Mouse (Mus musculus) forebrain, embryonic 12.5 days (tissue): ENCODE measurements at regions not wholly inside any gene's neighbourhood (a gene's known extent, or its start where the extent isn't known, plus 50 kb on each side); places are given as distances from the start of the nearest gene placed in this dataset.

Experiments used
- ATAC-seq: fragments of 200-750 bp; cut with Nextera tagmentation; 2 replicates; pipeline ENCODE4 v1.8.0; 2017; ENCODE audit warnings: moderate TSS enrichment; ENCODE audit not compliant: low FRiP score
- H3K27ac ChIP-seq: fragments of 300-500 bp; sonication (generic); 2 replicates; pipeline ENCODE4 v1.5.1; 2016; ENCODE audit warnings: mild to moderate bottlenecking
- H3K27me3 ChIP-seq: fragments of 300-500 bp; sonication (generic); 2 replicates; pipeline ENCODE4 v1.6.1; 2016; ENCODE audit warnings: mild to moderate bottlenecking
- H3K36me3 ChIP-seq: fragments of 300-500 bp; sonication (generic); replicated peaks from 2 replicates; pipeline ENCODE4 v1.6.1; 2016; ENCODE audit warnings: mild to moderate bottlenecking
- H3K4me1 ChIP-seq: fragments of 300-500 bp; sonication (generic); 2 replicates; pipeline ENCODE4 v1.6.1; 2016
- H3K4me2 ChIP-seq: fragments of 300-500 bp; sonication (generic); 2 replicates; pipeline ENCODE4 v1.6.1; 2016; ENCODE audit warnings: mild to moderate bottlenecking, moderate library complexity
- H3K4me3 ChIP-seq: fragments of 300-500 bp; sonication (generic); replicated peaks from 2 replicates; pipeline ENCODE4 v1.5.1; 2016; ENCODE audit warnings: mild to moderate bottlenecking
- H3K9ac ChIP-seq: fragments of 300-500 bp; sonication (generic); 2 replicates; pipeline ENCODE4 v1.6.1; 2016; ENCODE audit warnings: mild to moderate bottlenecking
- H3K9me3 ChIP-seq: fragments of 300-500 bp; sonication (generic); 2 replicates; pipeline ENCODE4 v1.6.1; 2016
- WGBS: fragments of 180-500 bp; shearing (Covaris S2); methylation state at CpG from one replicate; pipeline ENCODE4 v1.1.7; 2016; 5-methylcytosine and 5-hydroxymethylcytosine counted together

DNA sequence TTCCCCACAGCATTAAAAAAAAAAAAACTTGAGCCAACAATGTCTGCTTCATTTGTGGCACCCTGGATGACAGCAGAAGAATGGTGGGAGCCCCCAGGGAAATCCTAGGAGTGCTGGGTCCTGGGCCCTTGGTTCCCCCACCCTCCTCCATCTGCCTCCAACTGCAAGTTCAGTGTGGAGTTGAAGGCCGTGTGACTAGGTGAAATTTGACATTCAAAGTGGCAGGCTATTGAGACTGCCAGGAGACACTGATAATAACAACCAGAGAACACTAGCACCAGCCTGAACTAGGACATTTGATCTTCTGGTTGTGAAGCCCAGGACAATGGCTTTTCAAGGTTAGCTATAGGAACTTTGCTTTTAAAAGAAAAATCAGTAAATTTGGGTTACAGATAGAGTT lies 74.0 kb downstream of the Adamts15 start:
- Histone ChIP-seq H3K27ac (no peak overlapping the region), H3K36me3 (no peaks in the 10 kb centered on the region), H3K9me3 (no peaks in the 10 kb centered on the region), H3K4me2 (no peak overlapping the region), H3K4me1 (no peaks in the 10 kb centered on the region), H3K4me3 (no peak overlapping the region), H3K9ac (no peak overlapping the region), H3K27me3 (no peaks in the 10 kb centered on the region)
- 57% methylated on average over 1 of the region's 1 CpGs for WGBS
- no peak for ATAC-seq

DNA sequence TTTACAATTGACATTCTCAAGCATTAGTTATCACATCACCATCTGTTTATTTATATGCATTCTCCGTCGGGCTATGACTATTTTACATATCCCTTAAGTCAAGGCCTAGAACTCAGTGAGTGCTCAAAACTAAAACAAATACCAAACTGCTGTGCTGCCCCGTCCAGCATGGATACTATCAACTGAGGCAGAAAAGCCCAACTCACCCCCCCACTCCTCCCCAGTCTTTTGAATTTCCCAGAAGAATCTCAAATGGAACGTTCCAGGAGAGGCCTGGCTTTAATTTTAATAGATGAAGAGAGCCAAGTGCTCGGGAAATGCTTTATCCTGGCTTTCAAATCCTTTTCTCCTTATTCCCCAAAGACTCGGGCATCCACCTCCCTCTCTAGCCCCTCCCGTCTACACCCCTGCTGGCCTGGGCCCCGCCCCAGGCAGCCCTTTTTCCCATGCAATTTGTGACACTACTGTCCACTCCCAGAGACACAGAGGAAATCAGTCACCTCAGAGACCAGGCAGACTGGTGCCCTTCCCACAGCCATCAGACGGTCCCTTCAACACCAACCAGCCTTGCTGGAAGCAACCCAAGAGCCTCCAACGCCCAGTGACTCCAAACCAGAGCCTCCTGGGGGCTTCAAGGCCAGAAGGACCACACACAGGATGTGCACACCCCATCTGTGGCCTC lies 76.5 kb downstream of the Adamts15 start:
- H3K4me2 ChIP-seq, result no peak overlapping the region
- no peaks in the 10 kb centered on the region for H3K4me1 ChIP-seq
- no peak overlapping the region for H3K9ac ChIP-seq
- no peaks in the 10 kb centered on the region for H3K36me3 ChIP-seq
- H3K27ac ChIP-seq, result no peak overlapping the region
- no peak for ATAC-seq
- no peaks in the 10 kb centered on the region for H3K9me3 ChIP-seq
- H3K27me3 ChIP-seq, result no peaks in the 10 kb centered on the region
- 65% methylated on average over 10 of the region's 10 CpGs for WGBS
- H3K4me3 ChIP-seq, result no peak overlapping the region

DNA sequence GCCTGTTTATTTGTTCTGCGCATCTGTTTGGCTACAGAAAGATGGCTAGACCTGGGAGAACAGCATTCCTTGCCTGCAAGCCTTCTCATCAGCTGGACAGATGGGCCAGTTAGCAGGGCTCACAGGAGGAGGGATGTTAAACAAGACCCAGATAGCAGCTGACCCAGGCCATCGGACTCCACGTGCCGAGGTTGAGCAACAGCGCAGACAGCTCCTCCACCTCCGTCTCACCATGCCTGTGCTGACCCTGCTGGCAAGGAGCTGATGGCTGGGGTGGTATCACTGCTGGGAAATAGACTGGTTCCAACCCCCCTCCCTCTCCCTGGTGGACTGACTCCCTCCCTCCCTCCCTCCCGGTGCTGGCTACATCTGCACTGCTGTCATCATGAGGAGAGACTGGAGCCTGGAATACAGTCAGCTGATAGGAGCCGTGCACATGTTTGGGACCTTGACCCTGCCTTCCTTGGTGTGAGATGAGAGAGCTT lies 78.1 kb downstream of the Adamts15 start:
- no peaks in the 10 kb centered on the region for H3K9me3 ChIP-seq
- H3K9ac ChIP-seq, result no peak overlapping the region
- ATAC-seq, result no peak
- H3K4me3 ChIP-seq, result no peak overlapping the region
- no peak overlapping the region for H3K27ac ChIP-seq
- no peaks in the 10 kb centered on the region for H3K36me3 ChIP-seq
- WGBS, result 88% methylated on average over 8 of the region's 8 CpGs
- no peaks in the 10 kb centered on the region for H3K27me3 ChIP-seq
- H3K4me2 ChIP-seq, result no peak overlapping the region
- no peaks in the 10 kb centered on the region for H3K4me1 ChIP-seq

DNA sequence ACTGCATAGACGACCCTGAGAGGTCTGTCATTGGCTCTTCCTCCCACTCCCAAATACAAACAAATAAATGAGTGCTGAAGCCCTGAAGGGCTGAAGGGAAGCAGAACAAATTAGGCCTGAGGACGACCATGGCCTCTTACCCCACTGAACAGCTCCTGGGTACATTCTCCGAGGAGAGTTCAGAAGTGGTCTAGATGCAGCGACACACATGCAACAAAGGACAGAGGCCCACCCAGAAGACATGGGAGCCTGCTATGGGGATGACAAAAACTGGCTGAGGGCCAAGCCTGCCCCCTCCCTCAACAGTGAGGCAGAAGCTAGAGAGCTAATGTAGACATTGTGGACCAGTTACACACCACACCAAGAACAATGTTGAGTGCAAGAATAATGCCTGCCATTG lies 87.3 kb downstream of the Adamts15 start:
- no peaks in the 10 kb centered on the region for H3K27me3 ChIP-seq
- no peaks in the 10 kb centered on the region for H3K36me3 ChIP-seq
- H3K4me1 ChIP-seq, result no peaks in the 10 kb centered on the region
- 57% methylated on average over 4 of the region's 4 CpGs for WGBS
- no peak overlapping the region for H3K27ac ChIP-seq
- H3K4me2 ChIP-seq, result no peak overlapping the region
- H3K9ac ChIP-seq, result no peak overlapping the region
- no peaks in the 10 kb centered on the region for H3K9me3 ChIP-seq
- no peak for ATAC-seq
- no peak overlapping the region for H3K4me3 ChIP-seq

DNA sequence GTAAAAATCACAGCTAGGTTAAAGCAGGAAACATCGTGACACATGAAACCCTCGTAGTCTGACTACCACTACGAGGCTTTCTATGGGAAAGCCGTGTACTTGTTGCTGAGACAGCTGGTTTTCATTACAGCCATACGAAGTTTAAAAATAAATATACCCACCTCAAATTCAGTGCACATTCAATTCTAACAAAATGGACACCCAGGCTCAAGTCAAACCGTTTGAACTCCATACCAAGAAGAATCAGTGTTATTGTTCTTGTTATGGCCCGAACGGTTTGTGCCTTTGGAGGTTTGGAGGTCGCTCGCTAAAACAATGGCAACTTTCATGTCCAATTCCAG lies 87.7 kb downstream of the Adamts15 start:
- H3K9ac ChIP-seq, result no peak overlapping the region
- H3K4me3 ChIP-seq, result no peak overlapping the region
- ATAC-seq, result no peak
- H3K27me3 ChIP-seq, result no peaks in the 10 kb centered on the region
- H3K9me3 ChIP-seq, result no peaks in the 10 kb centered on the region
- H3K4me2 ChIP-seq, result no peak overlapping the region
- H3K4me1 ChIP-seq, result no peaks in the 10 kb centered on the region
- no peak overlapping the region for H3K27ac ChIP-seq
- WGBS, result 77% methylated on average over 10 of the region's 10 CpGs
- H3K36me3 ChIP-seq, result no peaks in the 10 kb centered on the region

DNA sequence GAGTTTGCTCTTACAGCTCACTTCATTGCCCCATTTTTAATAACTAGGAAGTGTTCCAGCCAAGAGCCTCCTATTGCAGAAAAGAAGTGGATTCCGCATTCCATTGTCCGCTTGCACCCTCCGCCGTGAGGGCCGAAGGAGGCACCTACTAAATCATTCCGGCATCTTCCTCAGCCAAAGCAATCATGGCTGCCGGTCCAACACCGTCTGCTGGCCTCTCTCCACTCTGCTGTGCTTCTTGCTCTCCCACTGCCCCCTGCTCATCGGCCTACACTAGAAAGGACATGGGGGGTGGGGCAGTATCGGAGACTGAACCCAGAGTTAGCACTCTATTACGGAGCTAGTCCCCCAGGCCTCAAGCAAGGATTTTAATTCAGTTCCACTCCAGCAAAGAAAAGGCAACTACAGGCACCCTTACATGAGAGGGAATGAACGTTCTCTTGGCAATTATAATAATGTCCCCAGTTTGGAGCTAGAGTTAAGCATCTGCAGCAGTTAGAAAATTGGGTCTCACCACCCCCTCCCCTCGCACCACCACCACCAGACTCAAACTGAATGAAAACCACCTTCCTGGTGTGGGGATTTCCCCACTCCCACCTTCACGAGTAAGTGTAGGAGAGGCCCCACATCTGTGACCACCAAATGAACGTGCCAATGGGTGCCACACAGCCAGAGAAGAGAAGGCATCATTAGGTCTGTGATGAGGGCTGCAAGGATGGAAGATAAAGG lies 88.3 kb downstream of the Adamts15 start:
- Histone ChIP-seq H3K27ac (no peak overlapping the region), H3K4me3 (no peak overlapping the region), H3K36me3 (no peaks in the 10 kb centered on the region), H3K4me1 (no peaks in the 10 kb centered on the region), H3K4me2 (no peak overlapping the region), H3K9me3 (no peaks in the 10 kb centered on the region), H3K27me3 (no peaks in the 10 kb centered on the region), H3K9ac (no peak overlapping the region)
- WGBS, result 86% methylated on average over 15 of the region's 15 CpGs
- no peak for ATAC-seq

DNA sequence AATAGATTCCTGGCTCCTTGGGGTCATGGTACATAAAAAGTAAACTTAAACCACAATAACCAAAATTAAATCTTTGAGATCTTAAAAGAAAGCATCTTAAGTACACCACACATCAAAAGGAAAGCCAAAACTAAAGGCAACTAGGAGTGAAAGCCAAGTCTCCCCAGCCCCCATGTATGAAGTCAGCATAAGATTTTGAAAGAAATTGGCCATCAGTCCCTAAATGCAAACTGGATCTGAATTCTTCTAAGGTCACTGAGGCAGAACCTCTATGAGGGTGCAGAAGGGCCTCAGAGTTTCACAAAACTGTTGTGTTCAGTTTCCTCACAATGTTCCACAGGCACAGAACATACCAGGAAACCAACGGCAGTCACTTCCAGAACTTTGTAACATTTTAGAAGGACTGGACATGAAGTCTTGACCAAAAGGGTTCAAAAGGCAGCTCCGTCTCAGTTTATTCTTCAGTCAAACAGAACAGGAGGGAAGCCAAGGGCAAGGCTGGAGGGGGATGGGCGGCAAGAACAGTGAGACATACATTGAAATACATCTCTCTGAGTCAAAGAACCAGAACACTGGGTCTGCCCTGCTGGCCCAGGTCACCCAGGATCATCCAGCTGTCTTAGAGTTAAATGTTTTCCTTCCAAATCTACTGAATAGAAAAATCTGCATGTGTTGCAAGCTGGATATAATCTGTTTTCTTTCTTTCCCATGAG lies 92.9 kb downstream of the Adamts15 start:
- H3K4me1 ChIP-seq, result no peaks in the 10 kb centered on the region
- H3K4me3 ChIP-seq, result no peak overlapping the region
- no peaks in the 10 kb centered on the region for H3K36me3 ChIP-seq
- no peak overlapping the region for H3K9ac ChIP-seq
- no peaks in the 10 kb centered on the region for H3K27me3 ChIP-seq
- no peak overlapping the region for H3K4me2 ChIP-seq
- H3K27ac ChIP-seq, result no peak overlapping the region
- ATAC-seq, result no peak
- H3K9me3 ChIP-seq, result no peaks in the 10 kb centered on the region
- 89% methylated on average over 3 of the region's 3 CpGs for WGBS

DNA sequence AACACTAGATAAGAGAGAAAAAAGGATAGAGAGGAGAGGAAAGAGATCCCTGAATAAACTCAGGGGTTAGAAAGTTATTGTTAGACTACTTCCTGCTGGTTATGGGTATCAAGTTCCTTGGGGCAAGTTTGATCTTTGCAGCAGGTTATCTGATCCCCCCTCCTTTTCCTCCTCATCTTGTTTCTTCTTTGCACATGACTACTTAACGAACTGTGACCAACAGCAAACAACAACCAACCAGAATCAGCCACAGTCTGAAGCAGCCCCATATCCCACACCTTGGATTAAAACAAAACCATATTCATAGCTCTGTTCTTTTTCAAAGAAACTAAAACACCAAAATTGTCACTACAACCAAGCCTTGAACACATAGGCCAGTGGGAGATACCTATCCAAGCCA lies 94.5 kb downstream of the Adamts15 start:
- H3K9ac ChIP-seq, result no peak overlapping the region
- no peaks in the 10 kb centered on the region for H3K9me3 ChIP-seq
- H3K27ac ChIP-seq, result no peak overlapping the region
- no peaks in the 10 kb centered on the region for H3K36me3 ChIP-seq
- no peak overlapping the region for H3K4me2 ChIP-seq
- no peak overlapping the region for H3K4me3 ChIP-seq
- 72% methylated on average over 1 of the region's 1 CpGs for WGBS
- H3K27me3 ChIP-seq, result no peaks in the 10 kb centered on the region
- H3K4me1 ChIP-seq, result no peaks in the 10 kb centered on the region
- no peak for ATAC-seq

DNA sequence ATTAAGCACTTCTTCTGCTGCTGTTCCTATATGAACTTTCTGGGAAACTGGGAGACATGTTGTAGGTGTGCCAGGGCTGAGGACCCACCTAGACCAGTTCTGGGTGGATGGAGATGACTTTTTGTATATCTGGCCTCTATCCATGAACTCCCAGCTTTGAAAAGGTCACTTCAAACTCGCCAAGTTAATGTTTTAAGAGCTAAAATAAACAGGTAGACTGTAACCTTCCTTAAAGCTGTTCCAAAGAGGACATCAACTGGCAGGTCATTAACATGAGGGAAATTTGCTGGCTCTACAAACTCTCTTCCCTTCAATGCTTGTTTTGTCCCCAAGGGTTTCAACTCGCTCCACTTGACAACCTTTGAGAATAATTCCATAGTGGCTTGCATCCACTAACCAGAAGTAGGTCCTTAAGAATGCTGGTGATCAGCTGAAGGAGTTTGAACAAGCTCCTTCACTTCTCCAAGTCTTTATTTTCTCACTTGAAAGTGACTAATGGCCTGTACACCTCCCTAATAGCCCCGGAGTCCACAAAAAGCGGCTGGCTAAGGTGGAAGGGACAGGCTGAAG lies 98.1 kb downstream of the Adamts15 start:
- Histone ChIP-seq H3K36me3 (no peaks in the 10 kb centered on the region), H3K4me2 (no peak overlapping the region), H3K9me3 (no peaks in the 10 kb centered on the region), H3K9ac (no peak overlapping the region), H3K4me1 (no peaks in the 10 kb centered on the region), H3K27ac (no peak overlapping the region), H3K4me3 (no peak overlapping the region), H3K27me3 (no peaks in the 10 kb centered on the region)
- ATAC-seq, result no peak
- WGBS, result 72% methylated on average over 4 of the region's 4 CpGs

DNA sequence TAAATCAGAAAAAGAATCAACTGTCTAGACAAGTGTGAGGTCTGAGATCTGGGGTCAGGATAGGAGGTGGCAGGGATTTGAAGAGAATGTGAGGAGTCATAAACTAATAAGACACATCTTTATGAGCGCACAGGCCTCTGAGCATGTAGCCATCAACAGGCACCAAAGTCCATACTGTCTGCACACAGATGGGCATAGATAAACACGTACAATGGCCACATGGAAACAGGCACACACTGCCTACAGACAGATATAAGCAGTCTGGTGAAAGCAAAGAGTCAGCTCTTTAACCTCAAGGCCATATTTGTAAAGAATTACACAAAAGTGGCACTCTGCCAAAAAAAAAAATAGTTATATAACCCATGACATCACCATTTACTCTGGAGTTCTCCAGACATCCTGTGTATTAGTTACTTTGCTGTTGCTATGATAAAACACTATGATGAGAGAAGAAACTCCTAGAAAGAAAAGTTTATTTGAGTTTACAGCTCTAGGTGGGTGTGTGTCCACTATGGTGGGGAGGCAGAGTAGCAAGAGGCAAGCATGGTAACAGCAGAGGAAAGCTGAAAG lies 101.4 kb downstream of the Adamts15 start:
- Histone ChIP-seq H3K27me3 (no peaks in the 10 kb centered on the region), H3K4me3 (no peak overlapping the region), H3K4me1 (no peaks in the 10 kb centered on the region), H3K9me3 (no peaks in the 10 kb centered on the region), H3K36me3 (no peaks in the 10 kb centered on the region), H3K9ac (no peak overlapping the region), H3K27ac (no peak overlapping the region), H3K4me2 (no peak overlapping the region)
- WGBS, result 87% methylated on average over 2 of the region's 2 CpGs
- no peak for ATAC-seq

DNA sequence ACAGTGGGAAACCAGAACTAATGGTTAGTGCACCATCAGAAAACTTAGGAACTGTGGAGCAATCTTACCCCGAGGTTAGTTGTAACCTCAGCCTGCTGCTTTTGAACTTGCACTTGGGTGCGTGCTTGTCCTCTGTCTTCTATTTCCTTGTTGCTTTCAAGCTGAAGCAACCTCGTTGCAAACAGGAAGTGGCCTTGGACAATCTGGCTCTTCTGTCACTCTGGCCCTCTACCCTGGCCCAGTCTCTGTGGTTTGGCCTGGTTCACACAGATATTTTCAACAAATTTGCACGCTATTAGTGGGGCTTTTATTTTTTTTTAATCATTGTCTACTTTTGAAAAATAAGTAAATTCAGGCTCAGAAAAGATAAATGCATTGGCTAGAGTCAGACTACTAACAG lies 109.0 kb downstream of the Adamts15 start:
- Histone ChIP-seq H3K4me2 (no peak overlapping the region), H3K27ac (no peak overlapping the region), H3K4me3 (no peak overlapping the region), H3K27me3 (no peaks in the 10 kb centered on the region), H3K36me3 (no peaks in the 10 kb centered on the region), H3K9ac (no peak overlapping the region), H3K9me3 (no peaks in the 10 kb centered on the region), H3K4me1 (0 out of 2 replicates have a peak, but pooled peaks cover 4% of the 10 kb centered on the region)
- ATAC-seq, result no peak
- 81% methylated on average over 4 of the region's 4 CpGs for WGBS

DNA sequence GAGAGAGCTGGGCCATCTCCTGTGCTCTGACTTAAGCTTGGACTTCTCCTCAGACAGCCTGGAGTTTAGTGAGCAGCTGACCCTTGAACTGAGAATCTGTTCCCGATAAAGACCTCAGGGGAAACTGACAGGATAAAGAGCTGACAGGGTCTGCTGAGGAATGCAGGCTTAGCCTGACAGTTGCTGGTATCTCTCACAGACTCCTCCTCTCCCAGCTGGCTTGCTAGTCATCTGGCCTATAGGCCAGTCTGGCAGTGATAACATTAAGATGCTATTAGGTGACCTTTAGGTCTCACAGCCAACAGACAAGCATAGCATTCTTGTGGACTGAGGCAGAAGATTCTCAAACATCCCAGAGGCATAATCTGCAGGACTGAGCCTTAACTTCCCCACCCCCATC lies 111.4 kb downstream of the Adamts15 start:
- no peak overlapping the region for H3K4me3 ChIP-seq
- H3K9ac ChIP-seq, result no peak overlapping the region
- H3K27ac ChIP-seq, result no peak overlapping the region
- no peaks in the 10 kb centered on the region for H3K36me3 ChIP-seq
- ATAC-seq, result no peak
- H3K27me3 ChIP-seq, result no peaks in the 10 kb centered on the region
- no peak overlapping the region for H3K4me2 ChIP-seq
- 36% methylated on average over 1 of the region's 1 CpGs for WGBS
- 0 out of 2 replicates have a peak, but pooled peaks cover 4% of the 10 kb centered on the region for H3K4me1 ChIP-seq
- H3K9me3 ChIP-seq, result no peaks in the 10 kb centered on the region
